Mouse (Mus musculus) olfactory bulb, adult 2 months (tissue): Measurements from ENCODE around the gene Prdm16. TPM values are rescaled to one million over a fixed set of nuclear protein-coding genes. Genes with fewer than 3 reads are reported as not detected.
A peak's percentile ranks its signal among the peaks of the same experiment; 100 is the strongest.

Experiments
- H3K27ac ChIP-seq: fragments of 200-500 bp; 2 replicates; pipeline ENCODE4 v1.5.1; 2012; ENCODE audit warnings: low read depth, low read length; ENCODE audit not compliant: insufficient read depth
- H3K4me1 ChIP-seq: fragments of 200-500 bp; 2 replicates; pipeline ENCODE4 v1.6.1; 2012; ENCODE audit warnings: low read length; ENCODE audit not compliant: control insufficient read depth, insufficient read depth
- H3K4me3 ChIP-seq: fragments of 200-500 bp; 2 replicates; pipeline ENCODE4 v1.5.1; 2012; ENCODE audit warnings: mild to moderate bottlenecking, low read depth, low read length, moderate library complexity; ENCODE audit not compliant: insufficient read depth
- CTCF ChIP-seq: fragments of 200-500 bp; IDR thresholded peaks from 2 replicates; pipeline ENCODE4 v1.5.1; 2012; ENCODE audit warnings: low read depth, mild to moderate bottlenecking, low read length, moderate library complexity; ENCODE audit not compliant: insufficient read depth
- POLR2A ChIP-seq: fragments of 200-500 bp; IDR thresholded peaks from 2 replicates; pipeline ENCODE4 v1.6.1; 2012; ENCODE audit warnings: mild to moderate bottlenecking, low read depth, low read length, moderate library complexity; ENCODE audit not compliant: insufficient read depth
- WGBS: fragments of 180-500 bp; shearing (Covaris S2); methylation state at CpG from one replicate; pipeline ENCODE4 v1.1.7; 2018; 5-methylcytosine and 5-hydroxymethylcytosine counted together
- polyA plus RNA-seq: library from polyadenylated mRNA; stranded (reverse); fragments of >200 nt; gene quantifications from 2 replicates; pipeline ENCODE4 v1.2.4, GENCODE M21; 2012; ENCODE audit warnings: low replicate concordance; ENCODE audit not compliant: missing spikeins, insufficient read depth, insufficient read length

Prdm16 gene
- polyA plus RNA-seq, 1 experiment: not detected

GRCm38 (mm10) chr4:154635241-154636052 lies 1.2 kb downstream of the Prdm16 start:
- Histone ChIP-seq H3K4me3 (peak overlapping the region; percentile 41), H3K4me1 (peaks cover 20% of the 10 kb centered on the region), H3K27ac (peak overlapping the region; percentile 45; the same call in 1 of the 2 replicates)
- WGBS: 1% methylated on average over 94 of the region's 94 CpGs
- TF ChIP-seq CTCF (no peak), POLR2A (no peak)

GRCm38 (mm10) chr4:154634470-154635240 lies 2.0 kb downstream of the Prdm16 start:
- 19% methylated on average over 44 of the region's 44 CpGs for WGBS
- Histone ChIP-seq H3K27ac (peak overlapping the region; percentile 45; the same call in 1 of the 2 replicates), H3K4me1 (peaks cover 20% of the 10 kb centered on the region), H3K4me3 (peak overlapping the region; percentile 41)
- TF ChIP-seq CTCF (no peak), POLR2A (no peak)

- 59% methylated on average over 3 of the region's 3 CpGs for WGBS
- peaks cover 20% of the 10 kb centered on the region for H3K4me1 ChIP-seq
- peak overlapping the region; percentile 45 for H3K27ac ChIP-seq
- peak overlapping the region; percentile 41; the same call in 1 of the 2 replicates for H3K4me3 ChIP-seq
- TF ChIP-seq CTCF (no peak), POLR2A (no peak)
Measured at GRCm38 (mm10) chr4:154634001-154634400, 2.7 kb downstream of the Prdm16 start.

- TF ChIP-seq CTCF (no peak), POLR2A (no peak)
- Histone ChIP-seq H3K27ac (peak overlapping the region; percentile 45), H3K4me3 (peak overlapping the region; percentile 23), H3K4me1 (peaks cover 20% of the 10 kb centered on the region)
- 55% methylated on average over 14 of the region's 14 CpGs for WGBS
Measured at GRCm38 (mm10) chr4:154632800-154633764, 3.6 kb downstream of the Prdm16 start.

- WGBS: 73% methylated on average over 3 of the region's 3 CpGs
- Histone ChIP-seq H3K4me3 (no peak overlapping the region), H3K27ac (no peak overlapping the region), H3K4me1 (peaks cover 8% of the 10 kb centered on the region; the same call in 1 of the 2 replicates)
- TF ChIP-seq CTCF: no peak
- no peak for TF ChIP-seq POLR2A
Measured at GRCm38 (mm10) chr4:154630763-154631162, 5.9 kb downstream of the Prdm16 start.

- H3K4me1 ChIP-seq: no peaks in the 10 kb centered on the region
- H3K27ac ChIP-seq: no peak overlapping the region
- no peak overlapping the region for H3K4me3 ChIP-seq
- WGBS: 88% methylated on average over 5 of the region's 5 CpGs
- TF ChIP-seq POLR2A (no peak), CTCF (no peak)
Measured at GRCm38 (mm10) chr4:154627419-154628142, 9.1 kb downstream of the Prdm16 start.

GRCm38 (mm10) chr4:154626282-154626681 lies 10.4 kb downstream of the Prdm16 start:
- WGBS: 93% methylated on average over 2 of the region's 2 CpGs

GRCm38 (mm10) chr4:154625710-154626109 lies 11.0 kb downstream of the Prdm16 start:
- H3K4me1 ChIP-seq: no peaks in the 10 kb centered on the region
- 81% methylated on average over 14 of the region's 14 CpGs for WGBS
- TF ChIP-seq CTCF: no peak
- TF ChIP-seq POLR2A: no peak
- no peak overlapping the region for H3K27ac ChIP-seq
- H3K4me3 ChIP-seq: no peak overlapping the region

More at GRCm38 (mm10) chr4:154626282-154626681, 10.4 kb downstream of the Prdm16 start:
- no peak for TF ChIP-seq CTCF
- TF ChIP-seq POLR2A: no peak
- no peaks in the 10 kb centered on the region for H3K4me1 ChIP-seq
- no peak overlapping the region for H3K27ac ChIP-seq
- H3K4me3 ChIP-seq: no peak overlapping the region
